Mouse (Mus musculus) bone marrow macrophage, adult 2 months (primary cell): Measurements from ENCODE around the gene Dach2. TPM values are rescaled to one million over a fixed set of nuclear protein-coding genes. Genes with fewer than 3 reads are reported as not detected.

Experiments used
- H3K27ac ChIP-seq: 2 replicates; pipeline ENCODE4 v1.5.1; 2012; ENCODE audit warnings: low read depth, low read length; ENCODE audit not compliant: insufficient read depth
- H3K4me1 ChIP-seq: 2 replicates; pipeline ENCODE4 v1.6.1; 2012; ENCODE audit warnings: low read length; ENCODE audit not compliant: control insufficient read depth, insufficient read depth
- H3K4me3 ChIP-seq: 2 replicates; pipeline ENCODE4 v1.5.1; 2012; ENCODE audit warnings: mild to moderate bottlenecking, low read length, moderate library complexity; ENCODE audit not compliant: insufficient read depth
- CTCF ChIP-seq: IDR thresholded peaks from 2 replicates; pipeline ENCODE4 v1.5.1; 2012; ENCODE audit warnings: low read depth, mild to moderate bottlenecking, low read length, moderate library complexity
- polyA plus RNA-seq: library from polyadenylated mRNA; stranded (reverse); fragments of >200 nt; gene quantifications from 2 replicates; pipeline ENCODE4 v1.2.4, GENCODE M21; 2012; ENCODE audit not compliant: missing spikeins, insufficient read depth, insufficient read length

Gene Dach2
- polyA plus RNA-seq, 1 experiment, result not detected

- Histone ChIP-seq H3K4me3 (no peak overlapping the region), H3K27ac (peak overlapping the region; percentile 86), H3K4me1 (peaks cover 4% of the 10 kb centered on the region; the same call in 1 of the 2 replicates)
- TF ChIP-seq CTCF, result no peak
These were observed 570.7 kb downstream of the Dach2 start for GRCm38 (mm10) chrX:113867835-113868495.

Other genes starting within 250 kb of the Dach2 start
- gene Chm, start 112.0 kb upstream of the Dach2 start, polyA plus RNA-seq, result 19.9 and 26.7 TPM in 2 replicates